Mouse (Mus musculus) heart, embryonic 11.5 days (tissue): Measurements from ENCODE around the gene Krtap29-1. TPM values are rescaled to one million over a fixed set of nuclear protein-coding genes. Genes with fewer than 3 reads are reported as not detected.

Source experiments
- ATAC-seq: fragments of 200-750 bp; cut with Nextera tagmentation; replicated peaks from 2 replicates; pipeline ENCODE4 v1.8.0; 2017; ENCODE audit warnings: moderate library complexity; ENCODE audit not compliant: insufficient number of reproducible peaks, low FRiP score, low TSS enrichment
- H3K27ac ChIP-seq: fragments of 300-500 bp; sonication (generic); 2 replicates; pipeline ENCODE4 v1.5.1; 2014; ENCODE audit warnings: mild to moderate bottlenecking, low read depth, low read length
- H3K27me3 ChIP-seq: fragments of 300-500 bp; sonication (generic); 2 replicates; pipeline ENCODE4 v1.6.1; 2014; ENCODE audit warnings: mild to moderate bottlenecking, low read length, mixed read lengths; ENCODE audit not compliant: control insufficient read depth, insufficient read depth
- H3K36me3 ChIP-seq: fragments of 300-500 bp; sonication (generic); 2 replicates; pipeline ENCODE4 v1.6.1; 2014; ENCODE audit warnings: mild to moderate bottlenecking, low read length, moderate library complexity, mixed read lengths; ENCODE audit not compliant: control insufficient read depth, insufficient read depth
- H3K4me1 ChIP-seq: fragments of 300-500 bp; sonication (generic); 2 replicates; pipeline ENCODE4 v1.6.1; 2014; ENCODE audit warnings: low read length; ENCODE audit not compliant: control insufficient read depth, insufficient read depth
- H3K4me2 ChIP-seq: fragments of 300-500 bp; sonication (generic); 2 replicates; pipeline ENCODE4 v1.6.1; 2014; ENCODE audit warnings: mild to moderate bottlenecking, moderate library complexity
- H3K4me3 ChIP-seq: fragments of 300-500 bp; sonication (generic); 2 replicates; pipeline ENCODE4 v1.5.1; 2014; ENCODE audit warnings: low read depth, low read length
- H3K9ac ChIP-seq: fragments of 300-500 bp; sonication (generic); 2 replicates; pipeline ENCODE4 v1.6.1; 2014; ENCODE audit warnings: mild to moderate bottlenecking, low read depth, low read length, moderate library complexity
- H3K9me3 ChIP-seq: fragments of 300-500 bp; sonication (generic); replicated peaks from 2 replicates; pipeline ENCODE4 v1.6.1; 2016; ENCODE audit warnings: low read length; ENCODE audit not compliant: control insufficient read depth
- WGBS: fragments of 180-500 bp; shearing (Covaris S2); extraction: QIAGEN DNeasy Blood & Tissue Kit; methylation state at CpG from one replicate; pipeline ENCODE4 v1.1.7; 2014; ENCODE audit not compliant: insufficient replicate concordance; 5-methylcytosine and 5-hydroxymethylcytosine counted together
- polyA plus RNA-seq: library from polyadenylated mRNA; unstranded; fragments of >200 nt; fragmentation: Nextera tagmentation; extraction: Ambion mirVana; gene quantifications from 2 replicates; pipeline ENCODE4 v1.2.1, GENCODE M21; 2014

Krtap29-1 gene
- not detected in 2 replicates for polyA plus RNA-seq

DNA sequence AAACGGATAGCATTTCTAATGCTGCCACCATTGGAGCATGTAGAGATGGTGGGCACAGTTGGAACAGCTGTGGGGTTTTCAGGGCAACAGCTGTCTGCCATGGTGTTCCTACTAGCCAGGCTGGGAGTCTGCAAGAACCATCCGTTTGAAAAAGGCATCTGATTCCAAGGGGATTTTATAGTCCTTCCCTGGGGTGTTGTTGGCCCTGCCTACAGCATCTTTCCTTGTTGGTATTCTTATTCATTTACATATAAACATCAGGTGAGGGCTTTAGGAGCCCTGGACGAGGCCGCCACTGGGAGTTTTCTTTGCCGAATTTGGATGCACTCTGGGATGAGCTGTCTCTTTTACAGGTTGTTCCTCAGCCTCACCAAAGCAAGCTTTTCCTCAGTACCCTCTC lies at the start of gene Krtap29-1:
Gene Krtap29-1, minus strand, starts transcription at position 101 of the 400 bp plus-strand sequence.
- 67% methylated on average over 5 of the region's 5 CpGs for WGBS
- ATAC-seq = no peak

DNA sequence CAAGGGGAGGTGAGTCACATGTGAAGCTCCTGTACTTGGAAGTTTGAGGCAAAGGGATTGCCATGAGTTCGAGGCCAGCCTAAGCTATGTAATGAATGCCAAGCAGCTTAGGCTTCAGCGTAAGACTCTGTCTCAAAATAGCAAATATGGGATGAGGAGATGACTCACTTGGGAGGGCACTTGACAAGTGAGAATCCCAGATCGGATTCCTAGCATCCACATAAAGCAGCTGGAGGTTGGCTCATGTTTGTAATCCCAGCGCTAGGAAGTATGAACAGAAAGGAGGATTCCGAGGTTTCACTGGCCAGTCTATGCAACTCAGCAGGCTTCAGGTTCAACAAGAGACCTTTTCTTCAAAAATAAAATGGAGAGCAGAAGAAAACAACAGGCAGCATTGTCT lies 42.6 kb upstream of the Krtap29-1 start:
- Histone ChIP-seq H3K27me3 (no peaks in the 10 kb centered on the region), H3K4me1 (no peaks in the 10 kb centered on the region), H3K4me2 (no peak overlapping the region), H3K36me3 (no peaks in the 10 kb centered on the region), H3K9ac (no peak overlapping the region), H3K27ac (no peak overlapping the region), H3K4me3 (no peak overlapping the region), H3K9me3 (no peaks in the 10 kb centered on the region)
- no peak for ATAC-seq
- 51% methylated on average over 5 of the region's 5 CpGs for WGBS

More for the DNA sequence above, at the start of gene Krtap29-1:
- H3K27me3 ChIP-seq = no peaks in the 10 kb centered on the region
- H3K36me3 ChIP-seq = no peaks in the 10 kb centered on the region
- H3K4me2 ChIP-seq = no peak within 1 kb of the TSS
- no peaks in the 10 kb centered on the region for H3K9me3 ChIP-seq
- H3K9ac ChIP-seq = no peak within 1 kb of the TSS
- no peaks in the 10 kb centered on the region for H3K4me1 ChIP-seq
- no peak within 1 kb of the TSS for H3K4me3 ChIP-seq
- no peak within 1 kb of the TSS for H3K27ac ChIP-seq

DNA sequence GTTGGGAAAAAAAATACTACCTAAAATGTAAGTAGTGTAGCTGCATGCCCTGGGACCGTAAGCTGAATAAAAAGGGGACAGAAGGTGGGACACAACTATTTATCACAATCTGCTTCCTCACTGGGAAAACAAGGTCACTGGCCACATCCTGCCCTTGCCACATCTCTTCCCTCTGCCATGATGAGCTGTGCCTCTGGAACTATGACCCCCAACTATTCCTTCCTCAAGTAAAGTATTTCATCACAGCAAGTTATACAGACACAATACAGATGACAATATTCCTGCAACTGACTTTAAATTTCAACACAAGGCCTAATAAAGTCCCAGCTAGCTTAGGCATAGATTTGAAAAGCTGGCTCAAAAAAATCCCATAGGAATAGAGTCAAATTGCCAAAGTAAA lies 40.6 kb upstream of the Krtap29-1 start:
- no peaks in the 10 kb centered on the region for H3K9me3 ChIP-seq
- H3K4me3 ChIP-seq = no peak overlapping the region
- H3K27ac ChIP-seq = no peak overlapping the region
- no peaks in the 10 kb centered on the region for H3K4me1 ChIP-seq
- no peaks in the 10 kb centered on the region for H3K36me3 ChIP-seq
- H3K9ac ChIP-seq = no peak overlapping the region
- H3K4me2 ChIP-seq = no peak overlapping the region
- 93% methylated on average over 1 of the region's 1 CpGs for WGBS
- no peak for ATAC-seq
- no peaks in the 10 kb centered on the region for H3K27me3 ChIP-seq

DNA sequence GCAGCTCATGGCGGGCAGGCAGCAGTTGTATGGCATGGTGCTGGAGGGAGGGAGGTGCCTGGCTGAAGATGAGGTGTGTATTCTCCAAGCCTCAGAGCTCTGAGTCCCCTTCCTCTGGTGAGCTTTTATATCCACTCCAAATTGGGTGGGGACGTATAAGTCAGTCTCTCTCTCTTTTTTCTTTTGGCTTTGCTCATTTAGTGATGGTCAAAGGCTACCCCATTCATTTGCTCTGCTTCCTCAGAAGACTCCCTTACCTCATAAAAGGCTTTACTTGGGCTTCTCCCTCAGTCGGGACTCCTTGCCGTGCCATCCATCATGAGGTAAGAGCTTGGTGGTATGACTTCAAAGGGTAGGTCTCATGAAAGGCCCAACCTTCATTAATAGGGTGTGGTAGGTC lies 37.3 kb upstream of the Krtap29-1 start, which contains the start of gene Krt33a:
Gene Krt33a, minus strand, starts transcription at position 101 of the 400 bp plus-strand sequence.
- 75% methylated on average over 4 of the region's 4 CpGs for WGBS

GRCm38 (mm10) chr11:100013691-100014171 lies 34.9 kb upstream of the Krtap29-1 start:
- no peak for ATAC-seq
- H3K4me3 ChIP-seq = no peak overlapping the region
- H3K27me3 ChIP-seq = no peaks in the 10 kb centered on the region; the same call in 1 of the 2 replicates
- no peak overlapping the region for H3K27ac ChIP-seq
- H3K4me2 ChIP-seq = no peak overlapping the region
- 73% methylated on average over 4 of the region's 4 CpGs for WGBS
- H3K9ac ChIP-seq = no peak overlapping the region
- no peaks in the 10 kb centered on the region for H3K9me3 ChIP-seq
- no peaks in the 10 kb centered on the region for H3K4me1 ChIP-seq
- H3K36me3 ChIP-seq = no peaks in the 10 kb centered on the region

More for the DNA sequence above, 37.3 kb upstream of the Krtap29-1 start, which contains the start of gene Krt33a:
- no peaks in the 10 kb centered on the region for H3K9me3 ChIP-seq
- H3K9ac ChIP-seq = no peak within 1 kb of the TSS
- no peak within 1 kb of the TSS for H3K4me2 ChIP-seq
- ATAC-seq = no peak
- H3K27me3 ChIP-seq = no peaks in the 10 kb centered on the region
- H3K4me1 ChIP-seq = no peaks in the 10 kb centered on the region
- no peaks in the 10 kb centered on the region for H3K36me3 ChIP-seq
- no peak within 1 kb of the TSS for H3K4me3 ChIP-seq
- H3K27ac ChIP-seq = no peak within 1 kb of the TSS

DNA sequence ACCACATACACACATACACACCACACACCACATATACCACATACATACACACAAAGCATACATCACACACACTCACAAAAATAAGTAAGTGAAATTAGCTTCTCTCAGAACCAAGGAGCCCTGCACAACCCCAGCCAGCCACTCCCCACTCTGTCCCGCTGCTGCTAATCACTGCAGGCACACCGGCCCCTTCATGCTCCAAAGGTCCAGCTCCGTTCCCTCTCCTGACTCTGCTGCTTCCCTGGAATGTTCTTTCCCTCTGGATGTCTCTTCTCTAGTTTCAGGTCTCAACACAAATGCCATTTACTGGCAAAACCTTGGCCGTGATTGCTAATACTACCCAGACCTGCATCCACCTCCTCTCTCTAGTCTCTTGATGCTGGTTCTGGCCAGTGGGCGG lies 31.8 kb upstream of the Krtap29-1 start:
- Histone ChIP-seq H3K9ac (no peak overlapping the region), H3K36me3 (no peaks in the 10 kb centered on the region), H3K4me2 (no peak overlapping the region), H3K4me1 (no peaks in the 10 kb centered on the region), H3K27ac (no peak overlapping the region), H3K4me3 (no peak overlapping the region), H3K9me3 (no peaks in the 10 kb centered on the region), H3K27me3 (no peaks in the 10 kb centered on the region; the same call in 1 of the 2 replicates)
- WGBS = 75% methylated on average over 5 of the region's 5 CpGs
- ATAC-seq = no peak

- H3K27me3 ChIP-seq = no peaks in the 10 kb centered on the region; the same call in 1 of the 2 replicates
- no peaks in the 10 kb centered on the region for H3K9me3 ChIP-seq
- no peak overlapping the region for H3K4me2 ChIP-seq
- WGBS = 76% methylated on average over 5 of the region's 5 CpGs
- H3K27ac ChIP-seq = no peak overlapping the region
- no peak overlapping the region for H3K9ac ChIP-seq
- no peak for ATAC-seq
- H3K36me3 ChIP-seq = no peaks in the 10 kb centered on the region
- H3K4me1 ChIP-seq = no peaks in the 10 kb centered on the region
- no peak overlapping the region for H3K4me3 ChIP-seq
Measured at GRCm38 (mm10) chr11:100008336-100008735, 29.5 kb upstream of the Krtap29-1 start.

DNA sequence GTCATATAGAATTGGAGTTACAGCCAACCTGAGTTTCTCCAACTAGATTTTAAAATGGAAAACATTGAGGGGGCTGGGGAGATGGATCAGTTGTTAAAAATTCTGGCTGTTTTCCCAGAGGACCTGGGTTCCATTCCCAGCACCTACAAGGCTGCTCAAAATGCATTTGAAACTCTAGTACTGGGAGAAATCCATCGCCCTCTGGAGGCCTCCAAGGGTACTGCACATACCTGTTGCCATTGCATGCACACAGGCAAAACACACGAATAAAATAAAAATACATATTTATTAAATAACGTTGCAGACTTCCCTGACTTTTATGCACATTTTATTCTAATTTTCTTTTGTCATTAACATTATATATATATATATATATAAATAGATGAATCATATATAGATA lies 27.8 kb upstream of the Krtap29-1 start:
- Histone ChIP-seq H3K27me3 (no peaks in the 10 kb centered on the region; the same call in 1 of the 2 replicates), H3K4me2 (no peak overlapping the region), H3K4me3 (no peak overlapping the region), H3K4me1 (no peaks in the 10 kb centered on the region), H3K9me3 (no peaks in the 10 kb centered on the region), H3K36me3 (no peaks in the 10 kb centered on the region), H3K27ac (no peak overlapping the region), H3K9ac (no peak overlapping the region)
- WGBS = 48% methylated on average over 3 of the region's 3 CpGs
- ATAC-seq = no peak

- Histone ChIP-seq H3K4me3 (no peak overlapping the region), H3K27me3 (no peaks in the 10 kb centered on the region; the same call in 1 of the 2 replicates), H3K9me3 (no peaks in the 10 kb centered on the region), H3K4me1 (no peaks in the 10 kb centered on the region), H3K4me2 (no peak overlapping the region), H3K27ac (no peak overlapping the region), H3K36me3 (no peaks in the 10 kb centered on the region), H3K9ac (no peak overlapping the region)
- ATAC-seq = no peak
- 78% methylated on average over 8 of the region's 8 CpGs for WGBS
Measured at GRCm38 (mm10) chr11:100005905-100006304, 27.1 kb upstream of the Krtap29-1 start.
